Mouse (Mus musculus) B cell, adult 2 months (primary cell): Measurements from ENCODE around the gene 3110082I17Rik.
A peak's percentile ranks its signal among the peaks of the same experiment; 100 is the strongest.
"Not testable (repeated sequence)": the region's sequence is repeated elsewhere in the genome, so short reads cannot be mapped to it uniquely, and the experiment has no call there.

Source experiments
- DNase-seq, 2 experiments: peaks; one replicate each; pipeline ENCODE4 v3.0.0; 2022

3110082I17Rik gene

GRCm38 (mm10) chr5:139347225-139347624, 113.1 kb downstream of the 3110082I17Rik start:
- no peak for DNase-seq

- no peak for DNase-seq
These were observed 115.0 kb downstream of the 3110082I17Rik start for GRCm38 (mm10) chr5:139345364-139345714.

- peak; percentile 99 for DNase-seq
These were observed 115.5 kb downstream of the 3110082I17Rik start for GRCm38 (mm10) chr5:139344687-139345363.

GRCm38 (mm10) chr5:139344021-139344686, 116.2 kb downstream of the 3110082I17Rik start:
- peak; percentile 85 to 88 for DNase-seq

GRCm38 (mm10) chr5:139338891-139339290, 121.4 kb downstream of the 3110082I17Rik start:
- no peak for DNase-seq

GRCm38 (mm10) chr5:139338403-139338802, 121.9 kb downstream of the 3110082I17Rik start:
- no peak for DNase-seq

- no peak for DNase-seq
These were observed 122.4 kb downstream of the 3110082I17Rik start for GRCm38 (mm10) chr5:139337826-139338370.

- no peak for DNase-seq
These were observed 124.7 kb downstream of the 3110082I17Rik start for GRCm38 (mm10) chr5:139335634-139336033.

GRCm38 (mm10) chr5:139334394-139334793, 125.9 kb downstream of the 3110082I17Rik start:
- not testable (repeated sequence) for DNase-seq

GRCm38 (mm10) chr5:139333301-139334013, 126.9 kb downstream of the 3110082I17Rik start:
- no peak for DNase-seq

- DNase-seq: no peak
These were observed 127.6 kb downstream of the 3110082I17Rik start for GRCm38 (mm10) chr5:139332590-139333272.

- DNase-seq: peak; percentile 85
These were observed 128.6 kb downstream of the 3110082I17Rik start for GRCm38 (mm10) chr5:139331742-139332141.

- no peak for DNase-seq
These were observed 129.6 kb downstream of the 3110082I17Rik start for GRCm38 (mm10) chr5:139330766-139331165.

- no peak for DNase-seq
These were observed 132.7 kb downstream of the 3110082I17Rik start for GRCm38 (mm10) chr5:139327634-139328020.

GRCm38 (mm10) chr5:139326986-139327633, 133.2 kb downstream of the 3110082I17Rik start:
- no peak for DNase-seq

- peak; percentile 16 to 32 for DNase-seq
These were observed 134.1 kb downstream of the 3110082I17Rik start for GRCm38 (mm10) chr5:139326111-139326696.

- peak; percentile 77 to 82 for DNase-seq
These were observed 134.8 kb downstream of the 3110082I17Rik start, which contains the start of gene Adap1 for GRCm38 (mm10) chr5:139325395-139325966. Adap1 (minus strand) TSS chr5:139325622.

GRCm38 (mm10) chr5:139324691-139325394, 135.5 kb downstream of the 3110082I17Rik start:
- peak; percentile 72 to 74 for DNase-seq

- peak; percentile 21 to 25 for DNase-seq
These were observed 136.3 kb downstream of the 3110082I17Rik start for GRCm38 (mm10) chr5:139324045-139324491.

- no peak for DNase-seq
These were observed 136.9 kb downstream of the 3110082I17Rik start for GRCm38 (mm10) chr5:139323260-139323924.
